Mouse (Mus musculus) fat pad, adult 2 months (tissue): ENCODE data around the gene Rfx1.
A peak's percentile ranks its signal among the peaks of the same experiment; 100 is the strongest.

ENCODE experiments used
- DNase-seq: peaks from one replicate; pipeline ENCODE4 v3.0.0-alpha.2; 2011; ENCODE audit warnings: low read depth, low spot score; ENCODE audit errors: extremely low read depth

The Rfx1 gene

GRCm38 (mm10) chr8:84066291-84066930, at the start of gene Rfx1:
Gene Rfx1, plus strand, starts transcription at chr8:84066834.
- DNase-seq: peak; percentile 98

DNA sequence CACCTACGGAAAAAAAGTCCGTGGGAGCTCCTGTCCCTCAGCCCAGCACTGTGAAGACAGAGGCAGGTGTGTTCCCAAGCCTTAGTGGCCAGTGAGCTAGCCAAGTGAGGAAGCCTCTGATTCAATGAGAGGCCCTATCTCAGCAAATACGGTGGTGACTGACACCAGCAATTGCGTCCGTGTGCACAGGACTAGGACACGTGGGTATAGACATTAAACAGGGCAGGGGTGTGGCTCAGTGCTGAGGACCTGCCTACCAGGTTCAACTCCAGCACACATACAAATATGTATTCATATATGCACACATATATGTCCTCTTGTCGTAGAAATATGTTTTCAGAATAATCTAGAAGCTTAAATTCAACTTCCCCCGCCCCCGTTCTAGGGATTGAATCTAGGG, 46.9 kb upstream of the Rfx1 start:
- DNase-seq: no peak

- DNase-seq: no peak
Observed at GRCm38 (mm10) chr8:84021096-84021495, 45.5 kb upstream of the Rfx1 start, which contains the start of gene Palm3. Gene Palm3, plus strand, starts transcription at chr8:84021471.

GRCm38 (mm10) chr8:84021569-84021968, 45.1 kb upstream of the Rfx1 start:
- DNase-seq: no peak

DNA sequence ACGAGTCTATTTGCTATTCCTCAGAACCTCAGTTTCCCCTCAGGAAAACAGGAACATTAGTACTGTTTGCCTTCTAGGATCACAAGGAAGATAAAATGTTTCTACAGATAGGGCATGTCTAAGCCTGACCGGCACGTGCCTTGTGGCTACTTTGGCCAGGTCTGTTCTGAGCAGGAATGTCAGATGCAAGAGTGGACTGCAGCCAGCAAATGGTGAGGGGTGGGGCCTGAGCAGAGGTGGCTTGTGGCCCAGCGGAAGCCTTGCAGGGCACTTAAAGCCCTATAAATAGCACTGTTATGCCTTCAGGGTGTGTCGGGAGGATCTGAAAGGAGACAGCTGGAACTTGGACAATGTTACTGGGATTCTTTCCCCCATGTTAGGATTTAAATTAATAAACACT, 43.5 kb upstream of the Rfx1 start:
- DNase-seq: no peak

- no peak for DNase-seq
Observed at GRCm38 (mm10) chr8:84023631-84024030, 43.0 kb upstream of the Rfx1 start.

- DNase-seq: no peak
Observed at GRCm38 (mm10) chr8:84024171-84024570, 42.5 kb upstream of the Rfx1 start.

DNA sequence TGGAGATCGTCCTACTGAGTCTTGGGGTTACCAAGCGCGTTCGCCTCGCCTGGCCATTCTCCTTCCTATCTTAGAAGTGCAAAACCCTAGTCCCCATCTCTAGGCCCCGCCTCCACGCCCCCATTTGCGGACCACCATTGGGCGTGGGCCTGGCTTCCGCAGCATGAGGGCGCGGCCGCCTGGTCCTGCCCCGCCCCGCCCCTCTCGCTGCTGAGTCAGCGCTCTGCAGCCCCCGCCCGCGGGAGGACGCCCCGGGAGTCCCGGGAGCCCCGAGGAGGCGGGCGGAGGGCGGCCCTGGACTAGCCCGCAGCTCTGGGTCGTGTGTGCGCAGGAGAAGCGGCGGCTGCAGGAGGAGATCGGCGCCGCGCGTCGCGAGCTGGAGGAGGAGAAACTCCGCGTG, 40.8 kb upstream of the Rfx1 start:
- DNase-seq: no peak

- DNase-seq: no peak
Observed at GRCm38 (mm10) chr8:84027449-84027848, 39.2 kb upstream of the Rfx1 start.

GRCm38 (mm10) chr8:84029272-84029671, 37.4 kb upstream of the Rfx1 start:
- no peak for DNase-seq

GRCm38 (mm10) chr8:84032777-84033176, 33.9 kb upstream of the Rfx1 start:
- no peak for DNase-seq

GRCm38 (mm10) chr8:84038015-84038414, 28.6 kb upstream of the Rfx1 start:
- no peak for DNase-seq

GRCm38 (mm10) chr8:84039050-84039449, 27.6 kb upstream of the Rfx1 start:
- no peak for DNase-seq

GRCm38 (mm10) chr8:84042066-84042947, 24.3 kb upstream of the Rfx1 start, which contains the start of gene Il27ra:
Gene Il27ra, minus strand, starts transcription at chr8:84042589.
- DNase-seq: no peak

- DNase-seq: no peak
Observed at GRCm38 (mm10) chr8:84042948-84043342, 23.7 kb upstream of the Rfx1 start.

GRCm38 (mm10) chr8:84044103-84044502, 22.5 kb upstream of the Rfx1 start:
- no peak for DNase-seq

DNA sequence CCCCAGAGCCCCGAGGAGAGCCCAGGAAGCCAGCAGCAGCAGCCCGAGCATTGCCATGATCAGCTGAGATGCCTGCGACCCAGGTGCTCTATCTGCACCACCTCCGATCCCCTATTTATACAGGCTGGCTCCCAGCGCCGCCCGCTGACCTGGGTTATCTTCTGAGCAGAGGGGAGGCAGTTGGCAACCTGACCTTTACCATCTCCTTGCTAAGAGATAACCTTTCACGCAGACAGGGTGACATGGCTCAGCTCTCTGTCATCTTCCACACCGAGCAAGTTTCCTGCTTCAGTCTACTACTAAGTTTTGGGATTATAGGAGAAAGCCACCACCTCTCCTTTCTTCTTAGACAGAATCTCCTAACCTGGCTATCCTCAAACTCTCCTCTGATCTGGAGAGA, 21.7 kb upstream of the Rfx1 start, which contains the start of gene Rln3:
Gene Rln3, minus strand, starts transcription at position 101 of the 400 bp plus-strand sequence.
- DNase-seq: no peak

- no peak for DNase-seq
Observed at GRCm38 (mm10) chr8:84046505-84046904, 20.1 kb upstream of the Rfx1 start.

GRCm38 (mm10) chr8:84048171-84048570, 18.5 kb upstream of the Rfx1 start:
- DNase-seq: no peak

DNA sequence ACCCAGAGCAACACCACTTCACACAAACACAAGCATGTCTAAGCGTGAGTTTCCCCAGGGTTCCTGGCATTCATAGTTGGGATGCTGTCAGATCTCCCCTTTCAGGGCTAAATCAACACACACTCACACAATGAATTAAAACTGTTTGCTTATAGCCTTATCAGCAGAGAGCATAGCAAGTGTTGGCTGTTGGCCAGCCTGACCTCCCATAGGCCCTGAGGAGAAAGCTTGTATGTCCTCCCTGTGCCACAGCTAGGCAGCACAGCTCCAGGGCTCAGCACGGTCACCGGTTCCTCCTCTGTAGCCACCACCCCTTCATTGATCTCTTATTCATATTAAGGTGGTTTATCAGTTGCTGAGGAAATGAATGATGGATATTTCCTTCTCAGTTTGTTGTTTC, 13.9 kb upstream of the Rfx1 start:
- no peak for DNase-seq

- DNase-seq: no peak
Observed at GRCm38 (mm10) chr8:84053229-84053628, 13.4 kb upstream of the Rfx1 start.

- no peak for DNase-seq
Observed at GRCm38 (mm10) chr8:84057827-84058226, 8.8 kb upstream of the Rfx1 start.
